Mouse (Mus musculus) embryonic facial prominence, embryonic 13.5 days (tissue): ENCODE measurements around the gene Cdc27. TPM values are rescaled to one million over a fixed set of nuclear protein-coding genes. Genes with fewer than 3 reads are reported as not detected.

Source experiments
- ATAC-seq: fragments of 200-750 bp; cut with Nextera tagmentation; 2 replicates; pipeline ENCODE4 v1.8.0; 2017; ENCODE audit warnings: low read depth; ENCODE audit not compliant: insufficient number of reproducible peaks, insufficient read depth, low FRiP score, low TSS enrichment
- H3K27ac ChIP-seq: fragments of 300-500 bp; sonication (generic); 2 replicates; pipeline ENCODE4 v1.5.1; 2015; ENCODE audit warnings: moderate library complexity, mild to moderate bottlenecking, inconsistent platforms
- H3K27me3 ChIP-seq: fragments of 300-500 bp; sonication (generic); 2 replicates; pipeline ENCODE4 v1.6.1; 2015; ENCODE audit warnings: mild to moderate bottlenecking, inconsistent platforms
- H3K36me3 ChIP-seq: fragments of 300-500 bp; sonication (generic); 2 replicates; pipeline ENCODE4 v1.6.1; 2015; ENCODE audit warnings: mild to moderate bottlenecking, inconsistent platforms
- H3K4me1 ChIP-seq: fragments of 300-500 bp; sonication (generic); 2 replicates; pipeline ENCODE4 v1.6.1; 2015; ENCODE audit warnings: inconsistent platforms
- H3K4me2 ChIP-seq: fragments of 300-500 bp; sonication (generic); 2 replicates; pipeline ENCODE4 v1.6.1; 2015; ENCODE audit warnings: moderate library complexity, mild to moderate bottlenecking, inconsistent platforms
- H3K4me3 ChIP-seq: fragments of 300-500 bp; sonication (generic); 2 replicates; pipeline ENCODE4 v1.5.1; 2015; ENCODE audit warnings: mild to moderate bottlenecking, inconsistent platforms
- H3K9ac ChIP-seq: fragments of 300-500 bp; sonication (generic); 2 replicates; pipeline ENCODE4 v1.6.1; 2015; ENCODE audit warnings: mild to moderate bottlenecking, inconsistent platforms
- H3K9me3 ChIP-seq: fragments of 300-500 bp; sonication (generic); 2 replicates; pipeline ENCODE4 v1.6.1; 2016; ENCODE audit warnings: inconsistent platforms
- WGBS: fragments of 180-500 bp; shearing (Covaris S2); methylation state at CpG from one replicate; pipeline ENCODE4 v1.1.7; 2015; ENCODE audit warnings: mixed read lengths; 5-methylcytosine and 5-hydroxymethylcytosine counted together
- polyA plus RNA-seq: library from polyadenylated mRNA; unstranded; fragments of >200 nt; fragmentation: Nextera tagmentation; extraction: Ambion mirVana; gene quantifications from 2 replicates; pipeline ENCODE4 v1.2.1, GENCODE M21; 2015

Cdc27 gene
- polyA plus RNA-seq, 1 experiment from 2014 or later, result 45.4 TPM

DNA sequence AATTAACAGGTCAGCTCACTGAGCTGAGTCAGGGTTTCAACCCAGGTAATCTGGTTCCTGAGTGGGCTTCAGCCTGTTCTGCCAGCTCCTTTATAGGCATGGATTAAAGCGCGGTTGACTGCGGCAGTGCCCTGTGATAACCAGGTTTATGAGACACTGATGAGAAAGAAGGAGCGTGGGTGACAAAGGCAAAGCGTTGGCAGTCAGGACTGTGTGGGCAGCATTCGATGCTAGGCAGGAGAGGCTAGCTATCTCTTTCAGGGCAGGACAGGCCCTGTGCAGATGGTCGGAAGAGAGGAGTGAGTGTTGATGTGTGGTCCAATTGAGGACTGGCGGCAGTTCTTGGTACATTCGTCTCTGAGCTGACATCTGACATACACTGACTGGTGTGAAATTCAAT is 17.3 kb upstream of the Cdc27 start:
- H3K27ac ChIP-seq, result no peak overlapping the region
- 83% methylated on average over 9 of the region's 9 CpGs for WGBS
- no peaks in the 10 kb centered on the region for H3K36me3 ChIP-seq
- H3K4me2 ChIP-seq, result no peak overlapping the region
- no peaks in the 10 kb centered on the region for H3K4me1 ChIP-seq
- ATAC-seq, result no peak
- no peak overlapping the region for H3K4me3 ChIP-seq
- peaks cover 22% of the 10 kb centered on the region for H3K27me3 ChIP-seq
- H3K9me3 ChIP-seq, result no peaks in the 10 kb centered on the region
- H3K9ac ChIP-seq, result no peak overlapping the region

- Histone ChIP-seq H3K4me3 (no peak overlapping the region), H3K4me2 (no peak overlapping the region), H3K36me3 (no peaks in the 10 kb centered on the region), H3K9ac (no peak overlapping the region), H3K9me3 (no peaks in the 10 kb centered on the region), H3K27me3 (peaks cover 13% of the 10 kb centered on the region), H3K4me1 (no peaks in the 10 kb centered on the region), H3K27ac (no peak overlapping the region)
- 75% methylated on average over 2 of the region's 2 CpGs for WGBS
- no peak for ATAC-seq
These were observed 16.4 kb upstream of the Cdc27 start for GRCm38 (mm10) chr11:104566796-104567195.

GRCm38 (mm10) chr11:104566097-104566496 is 15.7 kb upstream of the Cdc27 start:
- H3K9me3 ChIP-seq, result no peaks in the 10 kb centered on the region
- ATAC-seq, result no peak
- 76% methylated on average over 6 of the region's 6 CpGs for WGBS

GRCm38 (mm10) chr11:104565172-104565571 is 14.8 kb upstream of the Cdc27 start:
- Histone ChIP-seq H3K9ac (no peak overlapping the region), H3K4me2 (no peak overlapping the region), H3K27ac (no peak overlapping the region), H3K36me3 (no peaks in the 10 kb centered on the region), H3K4me1 (no peaks in the 10 kb centered on the region), H3K9me3 (no peaks in the 10 kb centered on the region), H3K4me3 (no peak overlapping the region), H3K27me3 (peaks cover 4% of the 10 kb centered on the region; the same call in 1 of the 2 replicates)
- no peak for ATAC-seq
- 78% methylated on average over 9 of the region's 9 CpGs for WGBS

More at GRCm38 (mm10) chr11:104566097-104566496, 15.7 kb upstream of the Cdc27 start:
- H3K4me3 ChIP-seq, result no peak overlapping the region
- H3K4me2 ChIP-seq, result no peak overlapping the region
- H3K27ac ChIP-seq, result no peak overlapping the region
- no peaks in the 10 kb centered on the region for H3K4me1 ChIP-seq
- peaks cover 8% of the 10 kb centered on the region for H3K27me3 ChIP-seq
- no peaks in the 10 kb centered on the region for H3K36me3 ChIP-seq
- no peak overlapping the region for H3K9ac ChIP-seq

GRCm38 (mm10) chr11:104563496-104563895 is 13.1 kb upstream of the Cdc27 start:
- H3K27ac ChIP-seq, result no peak overlapping the region
- H3K36me3 ChIP-seq, result no peaks in the 10 kb centered on the region
- H3K4me2 ChIP-seq, result no peak overlapping the region
- whole genome bisulfite sequencing, result 57% methylated on average over 1 of the region's 1 CpGs
- no peaks in the 10 kb centered on the region for H3K27me3 ChIP-seq
- ATAC-seq, result no peak
- no peaks in the 10 kb centered on the region for H3K4me1 ChIP-seq
- H3K4me3 ChIP-seq, result no peak overlapping the region
- no peak overlapping the region for H3K9ac ChIP-seq
- H3K9me3 ChIP-seq, result no peaks in the 10 kb centered on the region

- Histone ChIP-seq H3K27me3 (no peaks in the 10 kb centered on the region), H3K4me1 (no peaks in the 10 kb centered on the region), H3K9ac (no peak overlapping the region), H3K36me3 (no peaks in the 10 kb centered on the region), H3K4me3 (no peak overlapping the region), H3K4me2 (no peak overlapping the region), H3K27ac (no peak overlapping the region), H3K9me3 (no peaks in the 10 kb centered on the region)
- WGBS, result 51% methylated on average over 2 of the region's 2 CpGs
- no peak for ATAC-seq
These were observed 10.6 kb upstream of the Cdc27 start for GRCm38 (mm10) chr11:104560971-104561370.

DNA sequence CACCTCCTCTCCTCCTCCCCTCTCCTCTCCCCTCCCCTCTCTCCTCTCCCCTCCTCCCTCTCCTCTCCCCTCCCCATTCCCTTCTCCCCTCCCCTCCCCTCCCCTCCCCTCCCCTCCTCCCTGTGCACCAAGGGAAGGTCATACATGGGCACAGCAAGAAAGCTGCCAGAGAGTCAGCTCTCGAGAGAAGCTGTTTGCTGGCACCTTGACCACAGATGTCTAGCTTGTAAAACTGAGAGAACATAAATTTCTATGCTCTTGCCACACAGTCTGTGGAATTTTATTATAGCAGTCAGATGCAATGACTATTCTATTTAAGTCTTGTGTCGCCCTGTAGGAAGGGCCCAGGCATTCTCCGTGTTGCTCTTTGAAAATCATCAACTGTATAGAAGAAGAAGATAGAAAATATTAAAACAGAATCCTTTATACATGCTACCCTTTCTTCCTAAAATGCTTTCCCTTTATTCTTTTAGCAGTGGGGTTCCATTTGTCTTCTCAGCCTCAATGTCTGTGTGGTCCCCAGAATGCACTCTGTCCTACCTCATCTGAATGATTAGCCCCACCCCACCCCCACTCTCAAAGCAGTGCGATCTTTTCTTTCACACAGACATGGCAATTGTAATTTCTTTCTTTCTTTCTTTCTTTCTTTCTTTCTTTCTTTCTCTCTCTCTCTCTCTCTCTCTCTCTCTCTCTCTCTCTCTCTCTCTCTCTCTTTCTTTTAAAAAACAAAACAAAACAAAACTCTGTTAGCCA is 8.4 kb upstream of the Cdc27 start:
- H3K27me3 ChIP-seq, result no peaks in the 10 kb centered on the region
- H3K9ac ChIP-seq, result no peak overlapping the region
- no peak for ATAC-seq
- no peaks in the 10 kb centered on the region for H3K4me1 ChIP-seq
- no peak overlapping the region for H3K27ac ChIP-seq
- H3K4me2 ChIP-seq, result no peak overlapping the region
- 70% methylated on average over 4 of the region's 4 CpGs for WGBS
- no peaks in the 10 kb centered on the region for H3K36me3 ChIP-seq
- no peaks in the 10 kb centered on the region for H3K9me3 ChIP-seq
- H3K4me3 ChIP-seq, result no peak overlapping the region

DNA sequence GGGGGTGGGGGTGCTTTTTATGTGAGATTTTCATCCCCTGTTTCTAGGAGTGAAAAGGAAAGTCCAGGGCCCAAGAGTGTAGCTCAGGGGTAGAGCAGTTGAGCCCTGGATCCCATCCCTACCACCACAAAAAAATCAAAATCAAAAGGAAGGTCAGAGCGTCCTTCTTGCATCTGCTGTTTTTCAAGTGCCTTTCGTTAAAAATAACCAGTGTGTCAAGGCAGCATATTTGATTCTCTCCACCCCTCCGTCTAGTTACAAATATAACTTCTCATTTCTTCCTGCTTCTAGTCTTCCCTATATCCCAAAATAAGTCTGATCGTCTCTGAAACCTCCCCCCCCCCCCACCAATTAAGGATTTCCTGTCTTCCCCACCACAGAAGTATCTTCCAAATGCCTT is 7.6 kb upstream of the Cdc27 start:
- H3K4me3 ChIP-seq, result no peak overlapping the region
- no peak overlapping the region for H3K4me2 ChIP-seq
- WGBS, result 70% methylated on average over 4 of the region's 4 CpGs
- no peaks in the 10 kb centered on the region for H3K9me3 ChIP-seq
- no peak for ATAC-seq
- H3K36me3 ChIP-seq, result no peaks in the 10 kb centered on the region
- no peak overlapping the region for H3K27ac ChIP-seq
- H3K4me1 ChIP-seq, result no peaks in the 10 kb centered on the region
- no peaks in the 10 kb centered on the region for H3K27me3 ChIP-seq
- H3K9ac ChIP-seq, result no peak overlapping the region

- Histone ChIP-seq H3K4me3 (peak overlapping the region; percentile 88), H3K9me3 (no peaks in the 10 kb centered on the region), H3K36me3 (peaks cover 9% of the 10 kb centered on the region; the same call in 1 of the 2 replicates), H3K9ac (peak overlapping the region; percentile 100), H3K27me3 (no peaks in the 10 kb centered on the region), H3K27ac (peak overlapping the region; percentile 93), H3K4me1 (peaks cover 20% of the 10 kb centered on the region; the same call in 1 of the 2 replicates), H3K4me2 (peak overlapping the region; percentile 71)
- under 1% methylated on average over 53 of the region's 53 CpGs for WGBS
- peak; percentile 68 for ATAC-seq
These were observed 698 bp downstream of the Cdc27 start for GRCm38 (mm10) chr11:104549438-104550405.

DNA sequence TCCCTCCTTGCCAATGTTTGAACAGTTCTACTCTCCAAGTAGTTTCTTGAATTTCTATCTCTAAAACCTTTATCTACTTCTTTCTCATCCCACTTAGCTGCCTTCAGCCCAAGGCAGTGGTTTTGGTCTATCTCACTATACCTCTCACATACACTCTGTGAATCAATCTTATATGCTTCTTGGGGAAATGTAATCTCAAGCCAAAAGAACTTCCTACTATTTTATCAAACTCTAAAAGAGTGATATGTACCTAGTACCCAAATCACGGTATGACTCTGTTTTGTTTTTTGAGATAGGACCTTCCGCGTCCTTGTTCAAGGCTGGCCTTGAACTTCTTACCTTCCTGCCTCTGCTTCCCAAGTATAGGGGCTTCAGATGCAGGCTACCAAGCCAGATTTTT is 2.9 kb downstream of the Cdc27 start:
- no peak for ATAC-seq

DNA sequence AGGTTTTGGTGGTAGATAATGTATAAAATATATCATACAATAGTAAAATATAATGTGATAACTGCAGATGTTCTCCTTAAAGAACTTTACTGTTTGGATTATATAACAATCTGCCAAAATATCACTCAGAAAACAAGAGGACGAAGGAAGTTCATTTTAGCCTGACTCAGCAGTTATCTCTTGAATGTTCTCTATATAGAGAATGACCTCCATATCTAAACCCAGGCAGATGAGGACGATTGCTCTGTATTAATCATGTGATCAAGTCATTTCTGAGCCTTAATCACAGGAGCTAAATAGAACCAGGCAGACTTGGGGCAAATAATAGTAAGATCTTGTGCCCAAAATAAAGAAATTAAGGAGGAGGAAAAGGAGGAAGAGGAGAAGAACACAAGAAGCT is 5.9 kb downstream of the Cdc27 start:
- WGBS, result 86% methylated on average over 2 of the region's 2 CpGs
- Histone ChIP-seq H3K4me3 (no peak overlapping the region), H3K27ac (no peak overlapping the region), H3K4me2 (no peak overlapping the region), H3K27me3 (no peaks in the 10 kb centered on the region), H3K9me3 (no peaks in the 10 kb centered on the region), H3K36me3 (peaks cover 28% of the 10 kb centered on the region), H3K4me1 (peaks cover 20% of the 10 kb centered on the region; the same call in 1 of the 2 replicates), H3K9ac (no peak overlapping the region)
- no peak for ATAC-seq

More for the DNA sequence above, 2.9 kb downstream of the Cdc27 start:
- Histone ChIP-seq H3K27ac (no peak overlapping the region), H3K4me1 (peaks cover 20% of the 10 kb centered on the region; the same call in 1 of the 2 replicates), H3K4me3 (no peak overlapping the region), H3K36me3 (peaks cover 14% of the 10 kb centered on the region; the same call in 1 of the 2 replicates), H3K9ac (no peak overlapping the region), H3K27me3 (no peaks in the 10 kb centered on the region), H3K9me3 (no peaks in the 10 kb centered on the region), H3K4me2 (no peak overlapping the region)
- 97% methylated on average over 3 of the region's 3 CpGs for WGBS
